Mouse (Mus musculus) adrenal gland, adult (tissue): Measurements from ENCODE around the gene Tmem222.
A peak's percentile ranks its signal among the peaks of the same experiment; 100 is the strongest.

Experiments
- DNase-seq, 2 experiments: peaks; one replicate each; pipeline ENCODE4 v3.0.0; 2022 to 2023; ENCODE audit warnings: low spot score in 1 of 2; ENCODE audit not compliant: inconsistent age in 2 of 2

Tmem222 gene

GRCm38 (mm10) chr4:133285950-133286349 is 8.4 kb upstream of the Tmem222 start:
- no peak for DNase-seq

- DNase-seq, result no peak
Measured at GRCm38 (mm10) chr4:133285299-133285698, 7.7 kb upstream of the Tmem222 start.

- DNase-seq, result no peak
Measured at GRCm38 (mm10) chr4:133282656-133283055, 5.1 kb upstream of the Tmem222 start.

GRCm38 (mm10) chr4:133281951-133282481 is 4.4 kb upstream of the Tmem222 start:
- no peak for DNase-seq

GRCm38 (mm10) chr4:133281513-133281912 is 3.9 kb upstream of the Tmem222 start:
- no peak for DNase-seq

GRCm38 (mm10) chr4:133278482-133278881 is 890 bp upstream of the Tmem222 start:
- no peak for DNase-seq

- no peak for DNase-seq
Measured at GRCm38 (mm10) chr4:133278067-133278466, 475 bp upstream of the Tmem222 start.

- DNase-seq, result peak; percentile 61 to 79
Measured at GRCm38 (mm10) chr4:133270929-133271328, 6.7 kb downstream of the Tmem222 start.

GRCm38 (mm10) chr4:133269596-133269995 is 8.0 kb downstream of the Tmem222 start:
- peak; percentile 87 to 94 for DNase-seq

- no peak for DNase-seq
Measured at GRCm38 (mm10) chr4:133268931-133269330, 8.7 kb downstream of the Tmem222 start.

- DNase-seq, result peak in 1 of 2 experiments; percentile 62
Measured at GRCm38 (mm10) chr4:133266248-133266880, 11.2 kb downstream of the Tmem222 start.

GRCm38 (mm10) chr4:133265759-133266158 is 11.8 kb downstream of the Tmem222 start:
- DNase-seq, result no peak

- DNase-seq, result peak; percentile 72 to 90
Measured at GRCm38 (mm10) chr4:133265297-133265696, 12.3 kb downstream of the Tmem222 start.

- DNase-seq, result no peak
Measured at GRCm38 (mm10) chr4:133264559-133264958, 13.0 kb downstream of the Tmem222 start.

- DNase-seq, result no peak
Measured at GRCm38 (mm10) chr4:133263756-133264155, 13.8 kb downstream of the Tmem222 start.

GRCm38 (mm10) chr4:133262882-133263281 is 14.7 kb downstream of the Tmem222 start, which contains the start of gene Sytl1:
TSS of gene Sytl1 (minus strand) at chr4:133263113.
- no peak for DNase-seq

- no peak for DNase-seq
Measured at GRCm38 (mm10) chr4:133262375-133262765, 15.2 kb downstream of the Tmem222 start.

GRCm38 (mm10) chr4:133261641-133262374 is 15.8 kb downstream of the Tmem222 start:
- no peak for DNase-seq

- no peak for DNase-seq
Measured at GRCm38 (mm10) chr4:133257798-133258408, 19.7 kb downstream of the Tmem222 start.

GRCm38 (mm10) chr4:133257230-133257629 is 20.4 kb downstream of the Tmem222 start:
- no peak for DNase-seq

- no peak for DNase-seq
Measured at GRCm38 (mm10) chr4:133256820-133257219, 20.8 kb downstream of the Tmem222 start.

- no peak for DNase-seq
Measured at GRCm38 (mm10) chr4:133255392-133255791, 22.2 kb downstream of the Tmem222 start.
